Mouse (Mus musculus) heart, embryonic 11.5 days (tissue): ENCODE measurements around the gene Klf15. TPM values are rescaled to one million over a fixed set of nuclear protein-coding genes. Genes with fewer than 3 reads are reported as not detected.
A peak's percentile ranks its signal among the peaks of the same experiment; 100 is the strongest.

Experiments
- ATAC-seq: fragments of 200-750 bp; cut with Nextera tagmentation; replicated peaks from 2 replicates; pipeline ENCODE4 v1.8.0; 2017; ENCODE audit warnings: moderate library complexity; ENCODE audit not compliant: insufficient number of reproducible peaks, low FRiP score, low TSS enrichment
- H3K27ac ChIP-seq: fragments of 300-500 bp; sonication (generic); 2 replicates; pipeline ENCODE4 v1.5.1; 2014; ENCODE audit warnings: mild to moderate bottlenecking, low read depth, low read length
- H3K27me3 ChIP-seq: fragments of 300-500 bp; sonication (generic); 2 replicates; pipeline ENCODE4 v1.6.1; 2014; ENCODE audit warnings: mild to moderate bottlenecking, low read length, mixed read lengths; ENCODE audit not compliant: control insufficient read depth, insufficient read depth
- H3K36me3 ChIP-seq: fragments of 300-500 bp; sonication (generic); 2 replicates; pipeline ENCODE4 v1.6.1; 2014; ENCODE audit warnings: mild to moderate bottlenecking, low read length, moderate library complexity, mixed read lengths; ENCODE audit not compliant: control insufficient read depth, insufficient read depth
- H3K4me1 ChIP-seq: fragments of 300-500 bp; sonication (generic); 2 replicates; pipeline ENCODE4 v1.6.1; 2014; ENCODE audit warnings: low read length; ENCODE audit not compliant: control insufficient read depth, insufficient read depth
- H3K4me2 ChIP-seq: fragments of 300-500 bp; sonication (generic); 2 replicates; pipeline ENCODE4 v1.6.1; 2014; ENCODE audit warnings: mild to moderate bottlenecking, moderate library complexity
- H3K4me3 ChIP-seq: fragments of 300-500 bp; sonication (generic); 2 replicates; pipeline ENCODE4 v1.5.1; 2014; ENCODE audit warnings: low read depth, low read length
- H3K9ac ChIP-seq: fragments of 300-500 bp; sonication (generic); 2 replicates; pipeline ENCODE4 v1.6.1; 2014; ENCODE audit warnings: mild to moderate bottlenecking, low read depth, low read length, moderate library complexity
- H3K9me3 ChIP-seq: fragments of 300-500 bp; sonication (generic); replicated peaks from 2 replicates; pipeline ENCODE4 v1.6.1; 2016; ENCODE audit warnings: low read length; ENCODE audit not compliant: control insufficient read depth
- WGBS: fragments of 180-500 bp; shearing (Covaris S2); extraction: QIAGEN DNeasy Blood & Tissue Kit; methylation state at CpG from one replicate; pipeline ENCODE4 v1.1.7; 2014; ENCODE audit not compliant: insufficient replicate concordance; 5-methylcytosine and 5-hydroxymethylcytosine counted together
- polyA plus RNA-seq: library from polyadenylated mRNA; unstranded; fragments of >200 nt; fragmentation: Nextera tagmentation; extraction: Ambion mirVana; gene quantifications from 2 replicates; pipeline ENCODE4 v1.2.1, GENCODE M21; 2014

Klf15 gene
- 6.0 and 6.2 TPM in 2 replicates for polyA plus RNA-seq

DNA sequence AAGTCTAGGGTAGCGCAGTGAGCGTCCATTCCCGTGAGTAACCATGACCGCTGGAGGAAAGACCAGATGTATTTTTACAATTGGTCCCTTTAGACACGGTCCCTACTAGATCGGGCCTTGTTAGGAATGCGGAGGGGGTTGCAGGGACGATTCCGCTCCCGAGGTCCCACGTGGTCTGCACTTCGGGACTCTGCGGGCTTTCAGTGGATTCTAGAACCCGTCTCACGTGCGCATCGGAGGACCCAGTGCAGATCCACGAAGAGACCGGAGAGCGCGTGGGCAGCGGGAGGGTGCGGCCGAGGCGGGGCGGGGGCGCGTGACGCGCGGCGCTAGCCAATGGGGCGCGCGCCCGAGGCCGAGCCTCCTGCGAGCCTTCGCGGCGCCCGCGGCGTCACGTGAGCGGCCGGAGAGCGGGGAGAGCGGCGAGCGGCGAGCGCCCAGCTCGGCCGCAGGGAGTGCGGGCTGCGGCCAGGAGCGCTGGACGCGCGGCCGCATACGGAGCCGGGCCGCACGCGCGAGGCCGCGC is at the start of gene Klf15:
Gene Klf15, plus strand, starts transcription at position 396 of the 526 bp plus-strand sequence.
- ATAC-seq, result peak; percentile 55
- peak within 1 kb of the TSS; percentile 29 for H3K27ac ChIP-seq
- H3K36me3 ChIP-seq, result no peaks in the 10 kb centered on the region
- peak within 1 kb of the TSS; percentile 78 for H3K9ac ChIP-seq
- peak within 1 kb of the TSS; percentile 100 for H3K4me2 ChIP-seq
- H3K27me3 ChIP-seq, result peaks cover 24% of the 10 kb centered on the region
- peak within 1 kb of the TSS; percentile 72 for H3K4me3 ChIP-seq
- under 1% methylated on average over 63 of the region's 70 CpGs for WGBS
- peaks cover 8% of the 10 kb centered on the region for H3K4me1 ChIP-seq
- H3K9me3 ChIP-seq, result no peaks in the 10 kb centered on the region

DNA sequence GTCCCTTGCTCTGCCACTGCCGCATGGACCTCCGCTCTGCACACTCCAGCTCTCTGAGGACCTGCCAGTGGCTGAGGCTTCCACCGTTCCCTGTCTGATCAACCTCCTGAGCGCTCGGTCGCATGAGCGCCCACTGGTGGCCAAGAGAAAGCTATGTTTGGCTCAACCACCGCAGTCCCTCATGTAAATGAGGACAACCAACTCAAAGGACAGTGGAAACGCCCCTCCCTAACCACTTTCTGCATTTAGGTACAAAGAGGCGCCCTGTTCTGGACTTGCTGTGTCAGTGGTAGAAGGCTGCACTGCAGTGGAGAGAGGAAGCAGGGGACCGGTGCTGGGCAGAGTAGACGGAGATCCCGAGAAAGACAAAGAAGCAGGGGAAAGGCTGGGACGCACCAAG is 39.8 kb upstream of the Klf15 start:
- 5% methylated on average over 14 of the region's 14 CpGs for WGBS
- H3K4me1 ChIP-seq, result no peaks in the 10 kb centered on the region
- peak overlapping the region; percentile 21 for H3K4me3 ChIP-seq
- H3K27me3 ChIP-seq, result peaks cover 10% of the 10 kb centered on the region
- H3K9ac ChIP-seq, result no peak overlapping the region
- no peaks in the 10 kb centered on the region for H3K36me3 ChIP-seq
- ATAC-seq, result peak; percentile 67; the same call in 1 of the 2 replicates
- H3K4me2 ChIP-seq, result peak overlapping the region; percentile 59
- no peaks in the 10 kb centered on the region for H3K9me3 ChIP-seq
- no peak overlapping the region for H3K27ac ChIP-seq

DNA sequence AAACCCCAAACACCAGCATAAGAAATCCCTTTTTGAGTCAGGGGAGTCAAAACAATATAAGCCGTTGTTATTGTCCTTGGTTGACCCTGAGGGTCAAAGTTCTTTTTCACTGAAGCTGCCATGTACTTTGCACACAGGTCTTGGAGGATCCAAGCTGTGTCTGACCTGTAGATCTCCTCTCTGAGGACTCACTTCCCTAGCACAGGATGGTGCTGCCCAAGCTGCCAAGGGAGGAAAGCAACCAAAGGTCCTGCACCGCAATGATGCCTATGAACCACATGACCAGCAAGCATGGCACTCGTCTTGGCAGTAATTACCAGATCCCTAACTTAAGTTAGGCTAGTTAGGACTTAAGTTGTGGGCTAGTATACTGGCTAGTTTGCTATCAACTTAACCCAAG is 37.0 kb upstream of the Klf15 start:
- 76% methylated on average over 3 of the region's 3 CpGs for WGBS
- H3K4me3 ChIP-seq, result no peak overlapping the region
- no peaks in the 10 kb centered on the region for H3K36me3 ChIP-seq
- H3K4me2 ChIP-seq, result no peak overlapping the region
- H3K27ac ChIP-seq, result no peak overlapping the region
- ATAC-seq, result no peak
- H3K9ac ChIP-seq, result no peak overlapping the region
- peaks cover 6% of the 10 kb centered on the region; the same call in 1 of the 2 replicates for H3K4me1 ChIP-seq
- H3K9me3 ChIP-seq, result no peaks in the 10 kb centered on the region
- peaks cover 15% of the 10 kb centered on the region for H3K27me3 ChIP-seq

DNA sequence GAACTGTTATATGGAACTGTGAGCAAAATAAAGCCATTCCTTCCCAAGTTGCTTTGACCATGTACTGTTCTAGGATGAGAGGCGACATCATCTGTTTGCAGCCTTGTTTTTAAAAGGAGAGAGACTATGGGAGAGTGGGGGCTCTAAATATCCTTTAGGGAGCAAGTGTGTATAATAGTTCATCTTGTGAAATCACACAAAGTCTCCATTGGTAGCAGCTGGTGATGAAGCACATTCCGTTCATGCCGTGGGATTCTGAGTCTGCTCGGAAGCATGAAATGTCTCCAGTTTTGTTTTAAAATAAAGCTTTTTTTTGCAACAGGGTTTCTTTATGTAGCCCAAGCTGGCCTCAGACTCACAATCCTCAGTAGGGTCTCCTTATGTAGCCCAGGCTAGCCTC is 36.4 kb upstream of the Klf15 start:
- Histone ChIP-seq H3K4me1 (peaks cover 6% of the 10 kb centered on the region; the same call in 1 of the 2 replicates), H3K9me3 (no peaks in the 10 kb centered on the region), H3K27ac (no peak overlapping the region), H3K4me2 (no peak overlapping the region), H3K9ac (no peak overlapping the region), H3K4me3 (no peak overlapping the region), H3K27me3 (peaks cover 15% of the 10 kb centered on the region), H3K36me3 (no peaks in the 10 kb centered on the region)
- 71% methylated on average over 4 of the region's 4 CpGs for WGBS
- ATAC-seq, result no peak

DNA sequence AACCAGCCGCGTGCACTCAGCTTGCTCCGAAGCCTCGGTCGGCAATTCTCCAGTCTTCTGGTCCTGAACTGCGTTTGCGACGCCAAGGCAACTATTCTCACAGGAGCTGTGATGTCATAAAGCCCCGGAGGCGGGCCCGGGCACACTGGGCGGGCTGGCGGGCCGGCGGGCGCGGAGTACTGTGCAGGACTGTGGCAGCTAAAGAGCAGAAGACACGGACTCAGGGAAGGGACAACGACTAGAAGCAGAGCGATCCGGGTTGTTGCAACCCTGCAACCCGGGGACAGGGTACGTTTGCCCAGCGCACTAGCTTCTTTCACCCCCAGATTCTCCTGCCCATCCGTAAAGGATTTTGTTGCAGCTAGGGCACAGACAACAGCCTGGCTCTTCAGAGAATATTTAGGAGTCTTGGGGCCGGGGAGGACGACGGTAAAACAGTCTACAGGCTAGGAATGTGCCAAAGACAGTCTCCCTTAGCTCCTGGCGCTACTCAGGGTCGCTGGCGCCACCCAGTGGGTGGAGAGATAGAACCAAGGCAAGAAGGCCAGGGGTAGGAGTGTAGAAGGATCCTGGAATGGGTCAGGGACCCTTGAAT is 33.9 kb upstream of the Klf15 start, which contains the start of gene Cfap100:
Gene Cfap100, minus strand, starts transcription at position 418 of the 595 bp plus-strand sequence.
- no peaks in the 10 kb centered on the region for H3K9me3 ChIP-seq
- H3K4me3 ChIP-seq, result peak within 1 kb of the TSS; percentile 45
- peak within 1 kb of the TSS; percentile 62 for H3K9ac ChIP-seq
- H3K4me2 ChIP-seq, result peak within 1 kb of the TSS; percentile 84
- no peak within 1 kb of the TSS for H3K27ac ChIP-seq
- no peaks in the 10 kb centered on the region for H3K36me3 ChIP-seq
- ATAC-seq, result peak; percentile 62; the same call in 1 of the 2 replicates
- peaks cover 6% of the 10 kb centered on the region; the same call in 1 of the 2 replicates for H3K4me1 ChIP-seq
- H3K27me3 ChIP-seq, result peaks cover 15% of the 10 kb centered on the region
- WGBS, result 1% methylated on average over 31 of the region's 31 CpGs

DNA sequence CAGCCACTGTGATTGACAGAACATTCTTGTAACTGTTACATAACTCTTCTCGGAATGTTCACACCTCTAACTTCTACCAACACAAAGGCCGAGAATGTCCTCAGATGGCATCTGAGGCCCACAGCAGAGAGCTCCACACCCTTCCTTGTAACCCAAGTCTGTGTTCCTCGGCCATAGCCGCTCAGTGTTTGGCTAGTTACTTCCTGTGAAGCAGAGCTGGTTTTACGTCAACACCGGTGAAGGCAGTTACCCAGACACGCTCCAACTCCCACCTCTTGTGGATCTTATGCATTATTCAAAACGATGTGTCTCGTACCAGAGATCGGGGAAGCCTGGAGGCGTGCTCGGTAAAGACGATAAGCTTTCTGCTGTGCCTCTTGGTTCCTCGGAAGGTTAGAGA is 32.5 kb upstream of the Klf15 start:
- no peak for ATAC-seq
- H3K36me3 ChIP-seq, result no peaks in the 10 kb centered on the region
- H3K9me3 ChIP-seq, result no peaks in the 10 kb centered on the region
- H3K4me1 ChIP-seq, result peaks cover 6% of the 10 kb centered on the region; the same call in 1 of the 2 replicates
- H3K4me2 ChIP-seq, result no peak overlapping the region
- WGBS, result 73% methylated on average over 14 of the region's 14 CpGs
- H3K27me3 ChIP-seq, result peaks cover 15% of the 10 kb centered on the region
- no peak overlapping the region for H3K27ac ChIP-seq
- no peak overlapping the region for H3K4me3 ChIP-seq
- H3K9ac ChIP-seq, result no peak overlapping the region

DNA sequence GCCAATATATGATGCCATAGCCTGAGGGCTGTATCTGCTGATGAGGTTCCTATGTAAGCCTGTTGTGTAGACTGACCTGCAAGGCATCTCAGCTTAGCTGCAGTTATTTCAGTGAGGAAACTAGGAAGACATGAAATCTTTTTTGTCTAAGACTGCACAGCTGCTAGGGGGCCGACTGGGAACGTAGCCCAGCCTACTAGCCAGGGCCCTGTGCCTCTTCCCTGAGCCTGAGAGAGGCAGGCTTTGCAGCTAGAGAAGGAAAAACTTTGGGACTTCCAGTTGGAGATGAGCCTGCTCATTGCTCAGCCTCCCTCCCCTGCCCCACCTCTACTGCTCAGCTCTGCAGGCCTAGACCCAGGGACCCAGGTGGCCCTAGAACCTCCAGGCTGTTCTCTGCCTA is 30.9 kb upstream of the Klf15 start:
- WGBS, result 56% methylated on average over 2 of the region's 2 CpGs
- peaks cover 15% of the 10 kb centered on the region for H3K27me3 ChIP-seq
- H3K4me1 ChIP-seq, result peaks cover 6% of the 10 kb centered on the region; the same call in 1 of the 2 replicates
- H3K27ac ChIP-seq, result no peak overlapping the region
- no peak overlapping the region for H3K4me2 ChIP-seq
- H3K9me3 ChIP-seq, result no peaks in the 10 kb centered on the region
- ATAC-seq, result no peak
- H3K9ac ChIP-seq, result no peak overlapping the region
- no peak overlapping the region for H3K4me3 ChIP-seq
- no peaks in the 10 kb centered on the region for H3K36me3 ChIP-seq

DNA sequence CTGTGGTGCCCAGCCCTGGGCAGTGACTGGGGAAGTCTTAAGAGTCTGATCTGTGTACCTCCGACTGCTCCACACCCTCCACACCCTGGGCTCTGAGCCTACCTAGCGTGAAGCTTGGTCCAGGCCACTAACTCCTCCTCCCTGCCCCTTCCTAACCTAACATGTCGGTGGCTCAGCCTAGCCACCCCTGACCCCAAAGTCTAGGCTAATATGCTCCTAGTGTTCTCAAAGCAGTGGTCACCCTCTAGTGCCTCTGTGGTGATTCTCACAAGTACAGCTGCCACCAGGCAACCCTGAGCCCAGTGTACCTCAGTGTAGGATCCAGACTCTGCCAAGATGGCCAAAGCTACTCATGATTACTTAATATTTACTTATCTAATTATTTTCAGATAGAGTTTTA is 27.7 kb upstream of the Klf15 start:
- no peak for ATAC-seq
- WGBS, result 58% methylated on average over 3 of the region's 3 CpGs
- H3K9me3 ChIP-seq, result no peaks in the 10 kb centered on the region

More for the DNA sequence above, 27.7 kb upstream of the Klf15 start:
- Histone ChIP-seq H3K27me3 (no peaks in the 10 kb centered on the region; the same call in 1 of the 2 replicates), H3K4me1 (no peaks in the 10 kb centered on the region), H3K4me2 (no peak overlapping the region), H3K27ac (no peak overlapping the region), H3K4me3 (no peak overlapping the region), H3K36me3 (no peaks in the 10 kb centered on the region), H3K9ac (no peak overlapping the region)
